Mouse (Mus musculus) B cell, adult 67 days (primary cell): ENCODE measurements around the gene Dgat2. TPM values are rescaled to one million over a fixed set of nuclear protein-coding genes. Genes with fewer than 3 reads are reported as not detected.

Experiments
- total RNA-seq, 2 experiments: library from RNA; stranded (reverse); gene quantifications; 4 replicates each; pipeline ENCODE4 v1.2.4; 2023

The Dgat2 gene
- total RNA-seq, result under 1 TPM; 0.70 to 0.86 TPM

GRCm38 (mm10) chr7:99182432-99183172, at the start of gene Dgat2:
Gene Dgat2, minus strand, starts transcription at chr7:99182719.

GRCm38 (mm10) chr7:99140984-99141918, 41.3 kb downstream of the Dgat2 start, which contains the start of gene Uvrag:
Gene Uvrag, minus strand, starts transcription at chr7:99141141.

Other genes starting within 250 kb of the Dgat2 start
- gene Uvrag, start 41.6 kb downstream of the Dgat2 start, total RNA-seq, result 100 to 1,000 TPM; 182 to 233 TPM
- not detected for gene Mogat2, start 55.9 kb upstream of the Dgat2 start, total RNA-seq
- gene Map6, start 84.7 kb upstream of the Dgat2 start, total RNA-seq, result not detected
- not detected for gene Serpinh1, start 170.5 kb upstream of the Dgat2 start, total RNA-seq
- gene Gdpd5, start 198.7 kb upstream of the Dgat2 start, total RNA-seq, result 1 to 10 TPM; 2.6 to 4.0 TPM